Mouse (Mus musculus) heart, postnatal 0 days (tissue): ENCODE data around the gene 2310061N02Rik.

Source experiments
- CTCF ChIP-seq: IDR thresholded peaks from 2 replicates; pipeline ENCODE4 v1.5.1; 2016; ENCODE audit warnings: antibody characterized with exemption, control low read depth, low read depth
- EP300 ChIP-seq: IDR thresholded peaks from 2 replicates; pipeline ENCODE4 v1.6.1; 2016; ENCODE audit warnings: antibody characterized with exemption, low read depth

- TF ChIP-seq CTCF = no peak
- TF ChIP-seq EP300 = no peak
Observed at GRCm38 (mm10) chr16:88716549-88716948, 8.8 kb upstream of the 2310061N02Rik start.
